ENCODE assay signal across 8 mouse cellular contexts in the genomic region with DNA sequence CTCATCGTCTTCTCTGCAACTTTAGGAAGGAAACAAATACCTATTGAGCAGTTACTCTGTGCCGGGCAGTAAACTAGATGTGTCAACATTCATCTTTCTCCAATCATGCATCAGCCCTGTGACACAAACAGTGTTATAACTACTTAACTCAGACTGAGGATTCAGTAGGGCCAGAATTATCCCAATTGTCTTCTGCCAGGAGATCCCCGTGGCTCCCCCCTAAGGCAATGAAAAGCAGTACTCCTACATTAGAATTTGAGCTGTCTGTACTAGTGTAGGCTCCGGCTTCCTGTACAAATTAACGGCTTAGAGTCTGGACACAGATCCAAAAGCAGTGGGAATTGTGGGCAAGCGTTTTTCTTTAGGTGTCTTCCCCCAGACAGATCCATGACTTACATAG. TPM values are rescaled to one million over a fixed set of nuclear protein-coding genes. Genes with fewer than 3 reads are reported as not detected.
DNase-seq lines count a peak whose midpoint lies in the region; ATAC-seq and TF ChIP-seq lines count a peak whose summit lies in the region.

No protein-coding gene starts in this region.

- H3K4me2 ChIP-seq in kidney, postnatal 0 days (ENCODE audit: low read length), result peak overlapping the region; percentile 66
- peak overlapping the region; percentile 71 for H3K4me2 ChIP-seq in embryonic facial prominence, embryonic 15.5 days (replicated peaks)
- peak overlapping the region; percentile 78 for H3K4me2 ChIP-seq in intestine, postnatal 0 days (replicated peaks; ENCODE audit: low read depth)
- H3K4me2 ChIP-seq in midbrain, postnatal 0 days (ENCODE audit: low read depth, low read length, poor library complexity, severe bottlenecking), result peak overlapping the region; percentile 85

- peak overlapping the region; percentile 76; the same call in 1 of the 2 replicates for H3K27ac ChIP-seq in kidney, postnatal 0 days
- no peak overlapping the region for H3K27ac ChIP-seq in embryonic facial prominence, embryonic 15.5 days (replicated peaks)
- H3K27ac ChIP-seq in intestine, postnatal 0 days (ENCODE audit: low read depth, low read length), result peak overlapping the region; percentile 31; the same call in 1 of the 2 replicates
- no peak overlapping the region for H3K27ac ChIP-seq in midbrain, postnatal 0 days (ENCODE audit: low read depth, low read length)

- WGBS in kidney, postnatal 0 days, result 60% methylated on average over 6 of the region's 6 CpGs
- 57% methylated on average over 6 of the region's 6 CpGs for WGBS in embryonic facial prominence, embryonic 15.5 days
- 51% methylated on average over 6 of the region's 6 CpGs for WGBS in intestine, postnatal 0 days
- 70% methylated on average over 6 of the region's 6 CpGs for WGBS in midbrain, postnatal 0 days

- no peak for DNase-seq in kidney, postnatal 0 days (ENCODE audit: low spot score)
- DNase-seq in kidney, adult 11 months, result no peak
- no peak for DNase-seq in midbrain, postnatal 0 days (ENCODE audit: low spot score)
- DNase-seq in ovary, postnatal 14 days (ENCODE audit: low spot score), result no peak
- no peak for DNase-seq in urinary bladder, postnatal 4 days (ENCODE audit: low spot score in 2 of 2)
- DNase-seq in layer of hippocampus, adult 9-11 months, result no peak

- H3K27me3 ChIP-seq in kidney, postnatal 0 days (ENCODE audit: insufficient read depth, low read length), result no peaks in the 10 kb centered on the region
- no peaks in the 10 kb centered on the region for H3K27me3 ChIP-seq in embryonic facial prominence, embryonic 15.5 days
- H3K27me3 ChIP-seq in intestine, postnatal 0 days (replicated peaks; ENCODE audit: control insufficient read depth, insufficient read depth, low read length), result no peaks in the 10 kb centered on the region
- no peaks in the 10 kb centered on the region for H3K27me3 ChIP-seq in midbrain, postnatal 0 days (ENCODE audit: insufficient read depth, low read length)

- no peak for ATAC-seq in kidney, postnatal 0 days (replicated peaks; ENCODE audit: low FRiP score, low read depth)
- ATAC-seq in embryonic facial prominence, embryonic 15.5 days (ENCODE audit: insufficient number of reproducible peaks, low FRiP score, low TSS enrichment, low read depth), result no peak
- ATAC-seq in intestine, postnatal 0 days, result no peak
- ATAC-seq in midbrain, postnatal 0 days (ENCODE audit: low FRiP score), result no peak

- peaks cover 23% of the 10 kb centered on the region for H3K36me3 ChIP-seq in kidney, postnatal 0 days (ENCODE audit: insufficient read depth, low read length)
- peaks cover 50% of the 10 kb centered on the region for H3K36me3 ChIP-seq in embryonic facial prominence, embryonic 15.5 days
- peaks cover 33% of the 10 kb centered on the region for H3K36me3 ChIP-seq in intestine, postnatal 0 days (ENCODE audit: control insufficient read depth, insufficient read depth)
- peaks cover 38% of the 10 kb centered on the region for H3K36me3 ChIP-seq in midbrain, postnatal 0 days (ENCODE audit: insufficient read depth, low read length)

- H3K4me3 ChIP-seq in kidney, postnatal 0 days (replicated peaks; ENCODE audit: low read depth, low read length), result no peak overlapping the region
- H3K4me3 ChIP-seq in embryonic facial prominence, embryonic 15.5 days (replicated peaks), result peak overlapping the region; percentile 96
- H3K4me3 ChIP-seq in intestine, postnatal 0 days (ENCODE audit: low read depth, low read length), result no peak overlapping the region
- H3K4me3 ChIP-seq in midbrain, postnatal 0 days (ENCODE audit: low read depth, low read length), result peak overlapping the region; percentile 80; the same call in 1 of the 2 replicates

- H3K4me1 ChIP-seq in kidney, postnatal 0 days (replicated peaks; ENCODE audit: insufficient read depth, low read length), result peaks cover 12% of the 10 kb centered on the region; the same call in 1 of the 2 replicates
- H3K4me1 ChIP-seq in embryonic facial prominence, embryonic 15.5 days, result peaks cover 19% of the 10 kb centered on the region
- no peaks in the 10 kb centered on the region for H3K4me1 ChIP-seq in intestine, postnatal 0 days (replicated peaks; ENCODE audit: control insufficient read depth, insufficient read depth, low read length)
- H3K4me1 ChIP-seq in midbrain, postnatal 0 days (ENCODE audit: insufficient read depth, low read length), result peaks cover 10% of the 10 kb centered on the region; the same call in 1 of the 2 replicates

- TF ChIP-seq CTCF in kidney, postnatal 0 days (IDR thresholded peaks at IDR 0.05; ENCODE audit: low read depth), result no peak
- TF ChIP-seq CTCF in intestine, postnatal 0 days (IDR thresholded peaks at IDR 0.05; ENCODE audit: low read depth), result no peak
- TF ChIP-seq CTCF in midbrain, postnatal 0 days (IDR thresholded peaks at IDR 0.05), result no peak

- H3K9me3 ChIP-seq in kidney, postnatal 0 days (replicated peaks; ENCODE audit: low read length), result no peaks in the 10 kb centered on the region
- H3K9me3 ChIP-seq in embryonic facial prominence, embryonic 15.5 days (replicated peaks), result no peaks in the 10 kb centered on the region
- no peaks in the 10 kb centered on the region for H3K9me3 ChIP-seq in intestine, postnatal 0 days (ENCODE audit: control insufficient read depth)
- no peaks in the 10 kb centered on the region for H3K9me3 ChIP-seq in midbrain, postnatal 0 days (ENCODE audit: low read length)

- H3K9ac ChIP-seq in kidney, postnatal 0 days (ENCODE audit: low read depth, low read length), result no peak overlapping the region
- peak overlapping the region; percentile 93 for H3K9ac ChIP-seq in embryonic facial prominence, embryonic 15.5 days
- H3K9ac ChIP-seq in intestine, postnatal 0 days (ENCODE audit: low read depth, low read length), result no peak overlapping the region
- no peak overlapping the region; the same call in 1 of the 2 replicates for H3K9ac ChIP-seq in midbrain, postnatal 0 days (replicated peaks; ENCODE audit: low read length, poor library complexity, severe bottlenecking)

RNA-seq across cellular contexts. Expression of a gene that starts 1.1 kb away (rescaled TPM):
- polyA plus RNA-seq in kidney, postnatal 0 days (2015; fragmentation: Nextera tagmentation; extraction: Ambion mirVana), result 46.6 and 56.1 TPM in 2 replicates
- polyA plus RNA-seq in embryonic facial prominence, embryonic 15.5 days (2015; fragmentation: Nextera tagmentation; extraction: Ambion mirVana), result 62.2 and 65.8 TPM in 2 replicates
- polyA plus RNA-seq in intestine, postnatal 0 days (2015; fragmentation: Nextera tagmentation; extraction: Ambion mirVana), result 30.4 and 33.0 TPM in 2 replicates
- 19.8 and 20.9 TPM in 2 replicates for total RNA-seq in midbrain, postnatal 0 days (2014; rRNA removed)
- polyA plus RNA-seq in midbrain, postnatal 0 days (2015; fragmentation: Nextera tagmentation; extraction: Ambion mirVana), result 20.5 and 21.8 TPM in 2 replicates

RNA-seq across cellular contexts. Expression of a gene that starts 1.2 kb away (rescaled TPM):
- polyA plus RNA-seq in kidney, postnatal 0 days (2015; fragmentation: Nextera tagmentation; extraction: Ambion mirVana), result 427 and 460 TPM in 2 replicates
- polyA plus RNA-seq in embryonic facial prominence, embryonic 15.5 days (2015; fragmentation: Nextera tagmentation; extraction: Ambion mirVana), result 449 and 454 TPM in 2 replicates
- polyA plus RNA-seq in intestine, postnatal 0 days (2015; fragmentation: Nextera tagmentation; extraction: Ambion mirVana), result 339 and 369 TPM in 2 replicates
- 61.4 and 84.7 TPM in 2 replicates for total RNA-seq in midbrain, postnatal 0 days (2014; rRNA removed)
- polyA plus RNA-seq in midbrain, postnatal 0 days (2015; fragmentation: Nextera tagmentation; extraction: Ambion mirVana), result 279 and 299 TPM in 2 replicates

RNA-seq across cellular contexts. Expression of a gene that starts 22.4 kb away (rescaled TPM):
- polyA plus RNA-seq in kidney, postnatal 0 days (2015; fragmentation: Nextera tagmentation; extraction: Ambion mirVana), result 54.6 and 63.9 TPM in 2 replicates
- 77.6 and 78.2 TPM in 2 replicates for polyA plus RNA-seq in embryonic facial prominence, embryonic 15.5 days (2015; fragmentation: Nextera tagmentation; extraction: Ambion mirVana)
- polyA plus RNA-seq in intestine, postnatal 0 days (2015; fragmentation: Nextera tagmentation; extraction: Ambion mirVana), result 26.9 and 29.8 TPM in 2 replicates
- 180 and 184 TPM in 2 replicates for total RNA-seq in midbrain, postnatal 0 days (2014; rRNA removed)
- 150 and 153 TPM in 2 replicates for polyA plus RNA-seq in midbrain, postnatal 0 days (2015; fragmentation: Nextera tagmentation; extraction: Ambion mirVana)

RNA-seq across cellular contexts. Expression of a gene that starts 35.5 kb away (rescaled TPM):
- polyA plus RNA-seq in kidney, postnatal 0 days (2015; fragmentation: Nextera tagmentation; extraction: Ambion mirVana), result 1.2 and 1.5 TPM in 2 replicates
- polyA plus RNA-seq in embryonic facial prominence, embryonic 15.5 days (2015; fragmentation: Nextera tagmentation; extraction: Ambion mirVana), result 0.41 and 0.65 TPM in 2 replicates
- 4.1 and 4.5 TPM in 2 replicates for polyA plus RNA-seq in intestine, postnatal 0 days (2015; fragmentation: Nextera tagmentation; extraction: Ambion mirVana)
- 1.7 and 2.2 TPM in 2 replicates for total RNA-seq in midbrain, postnatal 0 days (2014; rRNA removed)
- polyA plus RNA-seq in midbrain, postnatal 0 days (2015; fragmentation: Nextera tagmentation; extraction: Ambion mirVana), result 0.91 and 0.94 TPM in 2 replicates

Comparison
In these comparisons a context has a peak if more than half of its experiments do, and no peak if none do; other contexts are left out.
1. H3K27ac ChIP-seq: peak in kidney, postnatal 0 days (single experiment) and intestine, postnatal 0 days (single experiment); none in embryonic facial prominence, embryonic 15.5 days (single experiment) and midbrain, postnatal 0 days (single experiment).
2. H3K4me3 ChIP-seq: peak in embryonic facial prominence, embryonic 15.5 days (single experiment) and midbrain, postnatal 0 days (single experiment); none in kidney, postnatal 0 days (single experiment) and intestine, postnatal 0 days (single experiment).
3. Peak in every context shown above with its lines, with median percentiles within 50 percentile points of each other: H3K4me2 ChIP-seq.